Mouse (Mus musculus): ENCODE measurements around the gene Olfr476. TPM values are rescaled to one million over a fixed set of nuclear protein-coding genes. Genes with fewer than 3 reads are reported as not detected.
"Not testable (repeated sequence)": the region's sequence is repeated elsewhere in the genome, so short reads cannot be mapped to it uniquely, and the experiment has no call there.

Gene Olfr476
- not detected for total RNA-seq (2022)

- no peak for DNase-seq (ENCODE audit: low spot score in 2 of 2)
Measured at GRCm38 (mm10) chr7:107964503-107964902, at the start of gene Olfr476. Olfr476 (plus strand) TSS chr7:107964803.

- DNase-seq (ENCODE audit: low spot score in 2 of 2) = no peak
Measured at GRCm38 (mm10) chr7:107930146-107930545, 34.5 kb upstream of the Olfr476 start, which contains the start of gene Olfr473. Olfr473 (plus strand) TSS chr7:107930446.

- DNase-seq (ENCODE audit: low spot score in 2 of 2) = not testable (repeated sequence)
Measured at GRCm38 (mm10) chr7:107952539-107952938, 12.1 kb upstream of the Olfr476 start.

- DNase-seq (ENCODE audit: low spot score in 2 of 2) = no peak
Measured at GRCm38 (mm10) chr7:107954343-107954742, 10.3 kb upstream of the Olfr476 start, which contains the start of gene Olfr474. Olfr474 (plus strand) TSS chr7:107954643.

DNA sequence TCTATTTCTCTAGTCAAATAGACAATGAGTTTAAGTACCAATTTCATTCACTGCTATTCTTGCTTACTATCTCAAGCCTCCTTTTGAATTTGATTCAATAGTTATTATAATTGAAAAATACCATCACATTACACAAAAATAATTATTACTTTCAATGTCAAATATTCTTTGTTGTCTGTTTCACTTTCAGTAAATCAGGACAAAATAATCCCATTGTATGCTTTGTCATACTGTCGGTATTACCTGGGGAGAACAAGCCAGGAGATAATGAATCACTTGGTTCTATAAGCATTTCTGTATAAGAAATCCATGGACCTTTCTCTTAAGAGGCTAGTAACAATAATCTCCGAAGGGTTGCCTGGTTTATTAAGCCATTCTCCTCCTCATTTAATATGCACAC, 21.8 kb downstream of the Olfr476 start, which contains the start of gene Olfr477:
Gene Olfr477, plus strand, starts transcription at position 301 of the 400 bp plus-strand sequence.
- DNase-seq (ENCODE audit: low spot score in 2 of 2) = no peak

DNA sequence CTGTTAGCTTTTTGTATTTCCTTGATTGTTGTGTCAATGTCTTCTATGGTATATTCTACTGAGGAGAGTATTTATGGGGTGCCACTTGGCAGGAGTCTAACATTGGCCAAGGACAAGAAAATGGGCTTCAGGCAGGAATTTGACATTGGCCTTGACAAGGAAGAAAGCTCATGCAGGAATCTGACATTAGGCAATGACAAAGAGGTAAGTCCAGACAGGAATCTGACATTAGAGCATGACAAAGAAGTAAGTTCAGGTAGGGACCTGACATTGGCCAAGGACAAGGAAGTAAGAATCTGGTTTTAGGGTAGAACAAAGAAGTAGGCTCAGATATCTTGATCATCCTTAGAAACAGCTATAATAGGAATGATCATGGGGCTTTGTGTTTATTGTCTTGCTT, 49.7 kb downstream of the Olfr476 start:
- DNase-seq (ENCODE audit: low spot score in 2 of 2) = not testable (repeated sequence)

Other genes with a start within 250 kb of the Olfr476 start
- under 1 TPM in 2 of 4 experiments, not detected in 2; 0.25 to 0.36 TPM for gene Cyb5r2, start 206.8 kb upstream of the Olfr476 start, total RNA-seq (2022)
- not detected for gene Ovch2, start 163.6 kb upstream of the Olfr476 start, total RNA-seq (2022)
- gene Olfr467, start 152.5 kb upstream of the Olfr476 start, total RNA-seq (2022) = not detected
- gene Olfr469, start 139.3 kb upstream of the Olfr476 start, total RNA-seq (2022) = not detected
- not detected for gene Olfr470, start 117.3 kb upstream of the Olfr476 start, total RNA-seq (2022)
- gene Olfr472, start 66.9 kb upstream of the Olfr476 start, total RNA-seq (2022) = not detected
- gene Olfr473, start 34.4 kb upstream of the Olfr476 start, total RNA-seq (2022) = not detected
- not detected for gene Olfr474, start 10.2 kb upstream of the Olfr476 start, total RNA-seq (2022)
- not detected for gene Olfr477, start 21.9 kb downstream of the Olfr476 start, total RNA-seq (2022)
- not detected for gene Olfr478, start 69.2 kb downstream of the Olfr476 start, total RNA-seq (2022)
- not detected for gene Olfr479, start 85.9 kb downstream of the Olfr476 start, total RNA-seq (2022)
- not detected for gene Olfr480, start 102.5 kb downstream of the Olfr476 start, total RNA-seq (2022)
- gene Olfr481, start 115.1 kb downstream of the Olfr476 start, total RNA-seq (2022) = not detected
- gene Olfr482, start 132.8 kb downstream of the Olfr476 start, total RNA-seq (2022) = under 1 TPM; 0.46 to 0.88 (median 0.60) TPM
- not detected for gene Olfr483, start 136.0 kb downstream of the Olfr476 start, total RNA-seq (2022)
- not detected for gene Olfr484, start 162.6 kb downstream of the Olfr476 start, total RNA-seq (2022)
- not detected for gene Olfr485, start 195.1 kb downstream of the Olfr476 start, total RNA-seq (2022)
- gene Olfr486, start 207.9 kb downstream of the Olfr476 start, total RNA-seq (2022) = not detected
- gene Olfr487, start 249.8 kb downstream of the Olfr476 start, total RNA-seq (2022) = not detected

Measured in gastrocnemius, adult 8-10 months (tissue).